ENCODE assay signal across 8 mouse cellular contexts in the genomic region with DNA sequence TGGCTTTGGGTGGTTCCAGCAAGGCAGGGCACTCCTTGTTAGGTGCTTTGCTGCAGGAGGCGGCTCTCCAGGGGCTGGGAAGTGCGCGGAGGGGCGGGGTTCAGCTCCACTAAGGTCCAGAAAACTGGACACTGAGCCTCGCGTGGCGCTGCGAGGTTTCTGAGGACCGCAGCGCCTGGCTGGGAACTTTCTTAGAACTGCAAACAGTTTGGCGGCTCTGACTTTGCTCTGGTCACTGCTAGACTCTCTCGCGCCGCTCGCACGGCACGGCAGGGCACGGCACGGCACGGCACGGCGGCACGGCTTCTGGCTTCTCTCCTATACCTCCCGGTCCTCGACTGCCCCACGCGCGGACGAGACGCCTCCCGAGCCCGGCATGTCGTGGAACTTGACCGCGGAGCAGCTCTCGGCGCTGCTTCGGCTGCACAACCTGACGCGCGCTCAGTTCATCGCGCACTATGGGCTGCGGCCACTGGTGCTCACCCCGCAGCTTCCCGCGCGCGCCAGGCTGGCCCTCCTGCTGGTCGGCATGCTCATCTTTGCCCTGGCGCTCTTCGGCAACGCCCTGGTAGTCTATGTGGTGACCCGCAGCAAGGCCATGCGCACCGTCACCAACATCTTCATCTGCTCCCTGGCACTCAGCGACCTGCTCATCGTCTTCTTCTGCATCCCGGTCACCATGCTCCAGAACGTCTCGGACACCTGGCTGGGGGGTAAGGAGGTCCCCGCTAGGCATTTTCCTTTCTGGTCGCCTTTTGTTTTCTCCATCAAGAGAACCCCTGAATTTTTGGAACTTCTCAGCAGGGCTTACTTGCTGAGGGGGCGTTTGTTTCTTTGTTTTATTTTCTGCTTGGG. TPM values are rescaled to one million over a fixed set of nuclear protein-coding genes. Genes with fewer than 3 reads are reported as not detected.
DNase-seq lines count a peak whose midpoint lies in the region; ATAC-seq lines count a peak whose summit lies in the region.

A gene (plus strand): TSS at position 188 of the 855 bp plus-strand sequence.

- DNase-seq in cerebellum, postnatal 14 days = peak; percentile 24 to 42
- no peak for DNase-seq in cerebellum, adult 8-10 months
- DNase-seq in lung, postnatal 10 days = peak; percentile 1
- no peak for DNase-seq in lung, postnatal 36 days
- peak; percentile 95 for DNase-seq in midbrain, embryonic 11.5 days (ENCODE audit: low spot score, missing footprints)
- DNase-seq in testis, postnatal 10 days (ENCODE audit: low spot score) = peak; percentile 41
- DNase-seq in urinary bladder, postnatal 4 days (ENCODE audit: low spot score in 2 of 2) = no peak

- peak; percentile 89 for ATAC-seq in hindbrain, embryonic 13.5 days (ENCODE audit: low FRiP score)
- ATAC-seq in midbrain, embryonic 11.5 days (ENCODE audit: low FRiP score) = peak; percentile 87

- H3K27ac ChIP-seq in hindbrain, embryonic 13.5 days = no peak within 1 kb of the TSS
- H3K27ac ChIP-seq in midbrain, embryonic 11.5 days (ENCODE audit: low read depth, low read length) = no peak within 1 kb of the TSS

- H3K27me3 ChIP-seq in hindbrain, embryonic 13.5 days = peaks cover 22% of the 10 kb centered on the region
- H3K27me3 ChIP-seq in midbrain, embryonic 11.5 days (ENCODE audit: control insufficient read depth, insufficient read depth, low read length) = no peaks in the 10 kb centered on the region

- peak within 1 kb of the TSS; percentile 71 for H3K9ac ChIP-seq in hindbrain, embryonic 13.5 days
- peak within 1 kb of the TSS; percentile 76 for H3K9ac ChIP-seq in midbrain, embryonic 11.5 days (ENCODE audit: low read length)

- no peaks in the 10 kb centered on the region for H3K9me3 ChIP-seq in hindbrain, embryonic 13.5 days
- H3K9me3 ChIP-seq in midbrain, embryonic 11.5 days (ENCODE audit: control insufficient read depth, low read length) = no peaks in the 10 kb centered on the region

- H3K4me2 ChIP-seq in hindbrain, embryonic 13.5 days = peak within 1 kb of the TSS; percentile 97
- H3K4me2 ChIP-seq in midbrain, embryonic 11.5 days = peak within 1 kb of the TSS; percentile 99

- H3K4me3 ChIP-seq in hindbrain, embryonic 13.5 days = peak within 1 kb of the TSS; percentile 65
- H3K4me3 ChIP-seq in midbrain, embryonic 11.5 days (ENCODE audit: low read depth, low read length) = peak within 1 kb of the TSS; percentile 60

- under 1% methylated on average over 64 of the region's 64 CpGs for WGBS in hindbrain, embryonic 13.5 days
- under 1% methylated on average over 58 of the region's 64 CpGs for WGBS in midbrain, embryonic 11.5 days

- peaks cover 9% of the 10 kb centered on the region for H3K4me1 ChIP-seq in hindbrain, embryonic 13.5 days (replicated peaks)
- no peaks in the 10 kb centered on the region for H3K4me1 ChIP-seq in midbrain, embryonic 11.5 days (ENCODE audit: control insufficient read depth, insufficient read depth, low read length)

- no peaks in the 10 kb centered on the region for H3K36me3 ChIP-seq in hindbrain, embryonic 13.5 days
- H3K36me3 ChIP-seq in midbrain, embryonic 11.5 days (ENCODE audit: control insufficient read depth, insufficient read depth, low read length) = no peaks in the 10 kb centered on the region

RNA-seq across cellular contexts. Expression of the gene that starts here (rescaled TPM):
- 1.3 and 1.7 TPM in 2 replicates for polyA plus RNA-seq in hindbrain, embryonic 13.5 days (2015; fragmentation: Nextera tagmentation; extraction: Ambion mirVana)
- 4.8 and 5.2 TPM in 2 replicates for polyA plus RNA-seq in midbrain, embryonic 11.5 days (2014; fragmentation: Nextera tagmentation; extraction: Ambion mirVana)

Comparison
In these comparisons a context has a peak if more than half of its experiments do, and no peak if none do; other contexts are left out.
1. DNase-seq: peak in cerebellum, postnatal 14 days (2 of 2), lung, postnatal 10 days (single experiment), midbrain, embryonic 11.5 days (single experiment) and testis, postnatal 10 days (single experiment); none in cerebellum, adult 8-10 months (single experiment), lung, postnatal 36 days (single experiment) and urinary bladder, postnatal 4 days (0 of 2).